Mouse (Mus musculus) CD8-positive naive resting alpha-beta T cell, adult 2 months (primary cell): Measurements from ENCODE around the gene Ramp2.

ENCODE experiments used
- DNase-seq, 2 experiments: peaks; one replicate each; pipeline ENCODE4 v3.0.0; 2022; ENCODE audit warnings: low read depth in 2 of 2, low spot score in 2 of 2

The Ramp2 gene

GRCm38 (mm10) chr11:101264954-101265471 lies 19.2 kb downstream of the Ramp2 start:
- DNase-seq, result no peak

- DNase-seq, result no peak
Observed at GRCm38 (mm10) chr11:101265906-101266305, 20.1 kb downstream of the Ramp2 start.

- DNase-seq, result no peak
Observed at GRCm38 (mm10) chr11:101269577-101270116, 23.8 kb downstream of the Ramp2 start.

- no peak for DNase-seq
Observed at GRCm38 (mm10) chr11:101272446-101272845, 26.6 kb downstream of the Ramp2 start.

- no peak for DNase-seq
Observed at GRCm38 (mm10) chr11:101275309-101275708, 29.5 kb downstream of the Ramp2 start.

GRCm38 (mm10) chr11:101276319-101277070 lies 30.7 kb downstream of the Ramp2 start:
- no peak for DNase-seq

- no peak for DNase-seq
Observed at GRCm38 (mm10) chr11:101277381-101278222, 31.8 kb downstream of the Ramp2 start.

- peak; percentile 50 to 64 for DNase-seq
Observed at GRCm38 (mm10) chr11:101278223-101279192, 32.7 kb downstream of the Ramp2 start, which contains the start of the genes Cntd1 and Coa3. Gene Cntd1, plus strand, starts transcription at chr11:101279012. Gene Coa3, minus strand, starts transcription at chr11:101279114.

- DNase-seq, result no peak
Observed at GRCm38 (mm10) chr11:101279193-101279569, 33.4 kb downstream of the Ramp2 start.

GRCm38 (mm10) chr11:101280837-101281236 lies 35.0 kb downstream of the Ramp2 start:
- no peak for DNase-seq

GRCm38 (mm10) chr11:101282896-101283295 lies 37.1 kb downstream of the Ramp2 start:
- no peak for DNase-seq

- DNase-seq, result no peak
Observed at GRCm38 (mm10) chr11:101283805-101284204, 38.0 kb downstream of the Ramp2 start.

- no peak for DNase-seq
Observed at GRCm38 (mm10) chr11:101287306-101287705, 41.5 kb downstream of the Ramp2 start.

- DNase-seq, result no peak
Observed at GRCm38 (mm10) chr11:101291231-101291630, 45.4 kb downstream of the Ramp2 start.

- DNase-seq, result no peak
Observed at GRCm38 (mm10) chr11:101295191-101295590, 49.4 kb downstream of the Ramp2 start.

GRCm38 (mm10) chr11:101300881-101301280 lies 55.1 kb downstream of the Ramp2 start:
- DNase-seq, result no peak

- DNase-seq, result no peak
Observed at GRCm38 (mm10) chr11:101301299-101302003, 55.6 kb downstream of the Ramp2 start.

- DNase-seq, result peak; percentile 91 to 94
Observed at GRCm38 (mm10) chr11:101302004-101302798, 56.4 kb downstream of the Ramp2 start, which contains the start of gene Becn1. Gene Becn1, minus strand, starts transcription at chr11:101302286.

- DNase-seq, result no peak
Observed at GRCm38 (mm10) chr11:101307744-101308143, 61.9 kb downstream of the Ramp2 start.
